Mouse (Mus musculus) bone marrow macrophage, adult 2 months (primary cell): Measurements from ENCODE around the gene Krt73. TPM values are rescaled to one million over a fixed set of nuclear protein-coding genes. Genes with fewer than 3 reads are reported as not detected.

Experiments
- H3K27ac ChIP-seq: 2 replicates; pipeline ENCODE4 v1.5.1; 2012; ENCODE audit warnings: low read depth, low read length; ENCODE audit not compliant: insufficient read depth
- H3K4me1 ChIP-seq: 2 replicates; pipeline ENCODE4 v1.6.1; 2012; ENCODE audit warnings: low read length; ENCODE audit not compliant: control insufficient read depth, insufficient read depth
- H3K4me3 ChIP-seq: 2 replicates; pipeline ENCODE4 v1.5.1; 2012; ENCODE audit warnings: mild to moderate bottlenecking, low read length, moderate library complexity; ENCODE audit not compliant: insufficient read depth
- CTCF ChIP-seq: IDR thresholded peaks from 2 replicates; pipeline ENCODE4 v1.5.1; 2012; ENCODE audit warnings: low read depth, mild to moderate bottlenecking, low read length, moderate library complexity
- POLR2A ChIP-seq: IDR thresholded peaks from 2 replicates; pipeline ENCODE4 v1.6.1; 2012; ENCODE audit warnings: mild to moderate bottlenecking, low read depth, low read length, borderline replicate concordance
- polyA plus RNA-seq: library from polyadenylated mRNA; stranded (reverse); fragments of >200 nt; gene quantifications from 2 replicates; pipeline ENCODE4 v1.2.4, GENCODE M21; 2012; ENCODE audit not compliant: missing spikeins, insufficient read depth, insufficient read length

Gene Krt73
- polyA plus RNA-seq, 1 experiment: not detected

DNA sequence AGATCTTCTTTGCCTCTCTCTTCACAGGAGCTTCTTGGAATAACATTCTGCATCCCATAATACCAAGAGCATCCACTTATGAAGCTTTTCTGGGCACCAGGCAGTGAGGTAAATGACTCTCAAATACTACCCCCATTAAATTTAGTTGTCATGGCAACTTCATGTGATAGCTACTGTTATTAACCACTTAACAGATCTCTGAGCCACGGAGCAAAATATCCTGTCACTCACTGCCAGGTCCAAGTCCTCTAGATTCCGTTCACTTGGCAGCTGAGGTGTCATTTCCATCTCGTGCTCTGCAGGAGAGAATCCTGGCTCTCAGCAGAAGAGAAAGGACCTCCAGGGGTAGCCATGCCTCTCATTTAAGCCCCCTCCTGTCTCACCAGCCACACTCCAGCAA is 11.3 kb downstream of the Krt73 start:
- H3K4me1 ChIP-seq: no peaks in the 10 kb centered on the region
- no peak for TF ChIP-seq CTCF
- TF ChIP-seq POLR2A: no peak
- no peak overlapping the region for H3K27ac ChIP-seq
- H3K4me3 ChIP-seq: no peak overlapping the region

DNA sequence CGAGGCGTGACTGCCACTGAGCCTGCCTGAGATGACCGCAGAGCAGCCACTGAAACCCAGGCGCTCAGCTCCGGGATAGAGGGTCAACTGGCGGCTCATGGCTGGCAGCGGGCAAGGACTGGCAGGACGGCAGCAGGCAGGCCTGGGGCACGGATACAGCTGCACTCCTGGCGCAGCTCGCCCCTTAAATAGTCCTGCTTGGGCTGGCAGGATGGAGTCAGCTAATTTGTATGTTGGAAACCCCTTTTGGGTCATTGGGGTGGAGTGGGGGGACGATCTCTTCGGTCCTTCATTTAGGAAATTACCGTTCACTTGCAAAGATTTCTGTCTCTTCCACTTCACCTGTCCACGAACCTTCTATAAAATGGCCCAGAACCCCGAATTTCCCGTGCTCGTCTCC is 15.8 kb downstream of the Krt73 start, which contains the start of gene Krt72:
Gene Krt72 (minus strand): TSS at position 101 of the 400 bp plus-strand sequence.
- no peak within 1 kb of the TSS for H3K27ac ChIP-seq
- no peaks in the 10 kb centered on the region for H3K4me1 ChIP-seq
- no peak within 1 kb of the TSS for H3K4me3 ChIP-seq
- TF ChIP-seq POLR2A (no peak), CTCF (no peak)

DNA sequence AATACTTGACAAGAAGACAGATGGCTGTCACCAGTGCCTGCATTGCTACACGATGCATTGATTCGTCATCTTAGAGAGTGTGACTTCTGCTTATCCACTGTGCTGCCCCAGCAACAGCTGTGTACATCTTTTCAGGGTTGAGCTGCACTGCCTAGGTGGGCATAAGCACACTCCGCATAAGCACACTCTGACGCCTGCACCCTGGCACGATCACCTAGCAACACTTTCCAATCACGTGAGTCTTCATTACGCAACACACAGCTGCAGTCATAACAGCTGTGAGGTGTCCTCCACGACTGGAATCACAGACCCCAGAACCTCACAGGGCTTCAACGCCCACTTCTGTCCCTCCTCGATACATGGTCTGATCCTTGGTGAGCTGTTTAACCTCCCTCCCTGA is 28.7 kb downstream of the Krt73 start:
- Histone ChIP-seq H3K27ac (no peak overlapping the region), H3K4me3 (no peak overlapping the region), H3K4me1 (no peaks in the 10 kb centered on the region)
- TF ChIP-seq POLR2A (no peak), CTCF (no peak)

DNA sequence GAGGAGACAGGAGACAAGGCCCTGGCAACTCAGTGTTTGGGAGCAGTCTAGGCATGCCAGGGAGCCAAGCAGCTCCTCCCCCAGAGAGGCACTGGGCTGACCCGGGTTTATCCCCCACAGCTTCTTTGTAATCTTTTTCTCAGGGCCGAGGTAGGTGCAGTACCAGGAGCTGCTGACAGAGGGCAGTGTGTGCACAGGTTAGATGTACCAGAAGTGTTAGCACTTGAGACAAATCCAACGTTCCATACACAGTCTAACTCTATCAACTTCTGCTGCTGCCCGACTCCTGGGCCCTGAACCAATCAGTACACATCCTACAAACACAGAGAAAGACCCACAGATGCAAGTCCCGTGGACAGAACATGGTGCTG is 29.4 kb downstream of the Krt73 start:
- no peaks in the 10 kb centered on the region for H3K4me1 ChIP-seq
- no peak overlapping the region for H3K4me3 ChIP-seq
- TF ChIP-seq POLR2A (no peak), CTCF (0 out of 2 replicates have a peak, but pooled peaks have one; percentile 36)
- H3K27ac ChIP-seq: no peak overlapping the region

DNA sequence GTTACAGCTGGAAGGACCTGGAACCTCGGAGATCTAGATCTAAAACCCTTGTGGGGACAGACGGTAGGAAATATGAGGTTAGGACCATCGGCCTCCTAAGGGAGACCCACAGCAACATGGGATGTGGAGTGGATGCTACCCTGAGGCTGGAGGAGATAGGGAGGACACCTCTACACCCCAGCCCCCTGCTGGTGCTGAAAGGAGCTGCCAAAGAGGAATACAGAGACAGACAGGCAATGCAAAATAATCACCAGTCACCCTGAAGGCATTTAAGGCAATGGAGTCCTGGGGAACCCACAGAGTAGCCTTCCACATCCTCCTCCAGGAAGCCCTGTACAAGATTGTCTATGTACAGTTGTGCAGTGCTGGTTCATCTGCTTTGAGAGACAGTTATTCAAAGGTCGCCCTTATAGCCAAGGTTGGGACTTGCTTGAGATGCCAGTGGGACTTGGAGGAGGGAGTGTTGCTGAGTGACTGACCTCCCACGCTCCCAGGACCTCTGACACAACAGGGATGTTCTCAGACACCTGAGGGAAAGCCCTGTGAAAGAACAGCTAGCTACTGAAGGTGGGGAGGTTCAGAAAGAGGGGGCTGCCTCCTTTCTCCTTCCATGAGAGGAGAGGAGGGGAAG is 30.0 kb downstream of the Krt73 start:
- no peak for TF ChIP-seq POLR2A
- 0 out of 2 replicates have a peak, but pooled peaks have one; percentile 15 for TF ChIP-seq CTCF
- H3K4me3 ChIP-seq: no peak overlapping the region
- H3K4me1 ChIP-seq: no peaks in the 10 kb centered on the region
- no peak overlapping the region for H3K27ac ChIP-seq

DNA sequence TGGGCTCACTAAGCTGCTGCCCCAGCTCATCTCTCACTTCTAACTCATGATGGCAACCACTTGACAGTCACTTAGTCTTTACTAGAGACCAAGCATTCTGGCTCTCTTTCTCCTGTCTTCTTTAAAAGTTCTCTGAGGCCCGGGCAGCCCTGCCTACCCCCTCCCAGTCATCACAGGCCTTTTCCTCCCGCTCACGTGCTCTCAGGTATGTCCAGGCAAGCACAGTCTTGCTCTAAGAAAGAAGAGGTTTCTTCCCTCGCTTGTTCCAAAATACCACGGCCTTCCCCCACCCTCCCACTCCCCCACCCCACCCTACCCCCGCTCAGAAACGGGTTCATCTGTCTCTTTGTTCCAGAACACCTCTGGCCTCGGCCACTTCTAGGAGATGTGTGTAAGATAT is 31.9 kb downstream of the Krt73 start:
- TF ChIP-seq POLR2A (no peak), CTCF (no peak)
- no peak overlapping the region for H3K27ac ChIP-seq
- no peak overlapping the region for H3K4me3 ChIP-seq
- no peaks in the 10 kb centered on the region for H3K4me1 ChIP-seq

Other genes starting within 250 kb of the Krt73 start
- gene Krt90, start 239.4 kb downstream of the Krt73 start, polyA plus RNA-seq: not detected in 2 replicates
- not detected in 2 replicates for gene Krt75, start 228.4 kb downstream of the Krt73 start, polyA plus RNA-seq
- gene Gm5414, start 174.2 kb downstream of the Krt73 start, polyA plus RNA-seq: not detected in 2 replicates
- not detected in 2 replicates for gene Gm5478, start 155.0 kb downstream of the Krt73 start, polyA plus RNA-seq
- gene Krt6b, start 122.1 kb downstream of the Krt73 start, polyA plus RNA-seq: not detected in 2 replicates
- not detected in 2 replicates for gene Krt6a, start 108.0 kb downstream of the Krt73 start, polyA plus RNA-seq
- gene Krt5, start 89.4 kb downstream of the Krt73 start, polyA plus RNA-seq: 0.36 TPM in 1 of 2 replicates, not detected in the other
- gene Krt71, start 59.2 kb downstream of the Krt73 start, polyA plus RNA-seq: not detected in 2 replicates
- gene Krt72, start 15.9 kb downstream of the Krt73 start, polyA plus RNA-seq: not detected in 2 replicates
- not detected in 2 replicates for gene Krt2, start 15.8 kb upstream of the Krt73 start, polyA plus RNA-seq
- not detected in 2 replicates for gene Krt1, start 48.4 kb upstream of the Krt73 start, polyA plus RNA-seq
- gene Krt77, start 67.4 kb upstream of the Krt73 start, polyA plus RNA-seq: 0.19 and 0.27 TPM in 2 replicates
- not detected in 2 replicates for gene Krt76, start 90.6 kb upstream of the Krt73 start, polyA plus RNA-seq
- gene Krt4, start 122.4 kb upstream of the Krt73 start, polyA plus RNA-seq: not detected in 2 replicates
- not detected in 2 replicates for gene Krt79, start 138.0 kb upstream of the Krt73 start, polyA plus RNA-seq
- gene Krt78, start 151.9 kb upstream of the Krt73 start, polyA plus RNA-seq: not detected in 2 replicates
- gene Krt8, start 202.1 kb upstream of the Krt73 start, polyA plus RNA-seq: not detected in 2 replicates
- not detected in 2 replicates for gene Krt18, start 225.8 kb upstream of the Krt73 start, polyA plus RNA-seq